Mouse (Mus musculus): ENCODE data around the gene Pcnx4.
A peak's percentile ranks its signal among the peaks of the same experiment; 100 is the strongest.
"Not testable (repeated sequence)": the region's sequence is repeated elsewhere in the genome, so short reads cannot be mapped to it uniquely, and the experiment has no call there.

Gene Pcnx4

DNA sequence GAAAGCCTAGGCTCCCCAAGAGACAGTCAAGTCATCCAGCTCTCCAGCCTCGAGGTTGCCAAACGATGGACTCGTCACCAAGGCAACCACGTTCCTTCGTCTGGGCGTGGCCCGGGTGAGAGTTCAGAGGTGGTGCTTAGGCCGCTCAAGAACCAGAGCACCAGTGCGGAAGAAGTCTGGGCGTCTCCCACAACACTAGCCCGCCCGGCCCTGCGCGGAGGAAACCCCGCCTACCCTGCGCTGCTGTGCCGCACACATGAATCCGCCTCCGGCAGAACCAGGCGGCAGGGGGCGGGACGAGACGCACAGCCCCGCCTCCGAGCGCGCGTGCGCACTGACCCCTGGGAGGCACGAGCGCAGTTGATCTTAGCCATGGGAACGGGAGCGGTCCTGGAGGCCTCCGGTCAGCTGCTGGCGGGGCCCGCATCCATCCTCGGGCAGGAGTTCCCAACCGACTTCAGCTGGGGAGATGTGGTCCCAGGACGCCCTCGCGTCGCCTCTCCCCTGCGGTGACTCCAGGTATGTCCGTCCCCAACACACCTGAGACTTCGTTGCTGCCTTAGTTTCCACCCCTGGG, at the start of gene Pcnx4:
Gene Pcnx4, plus strand, starts transcription at position 363 of the 577 bp plus-strand sequence.
- peak; percentile 100 for DNase-seq

- no peak for DNase-seq
These were observed 48.7 kb upstream of the Pcnx4 start for GRCm38 (mm10) chr12:72487498-72487897.

DNA sequence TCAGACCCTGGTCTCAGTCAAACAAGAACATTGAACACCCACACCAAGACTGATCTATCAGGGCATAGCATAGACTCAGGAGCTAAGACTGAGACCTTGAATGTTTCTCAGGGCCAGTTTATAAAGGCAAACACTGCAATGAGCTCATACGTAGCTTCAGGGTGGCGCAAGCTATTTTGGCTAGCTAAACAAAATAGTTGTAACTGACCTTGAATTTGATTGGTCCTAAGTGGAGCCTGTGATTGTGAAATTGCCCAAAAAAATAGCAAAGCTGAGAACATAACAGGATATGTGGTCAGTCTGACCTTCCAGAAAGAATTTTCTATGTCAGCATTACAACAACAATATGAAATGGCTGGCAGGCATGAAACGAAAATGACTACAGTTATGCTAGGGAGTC, 46.2 kb upstream of the Pcnx4 start:
- peak; percentile 90 for DNase-seq

- no peak for DNase-seq
These were observed 45.0 kb upstream of the Pcnx4 start for GRCm38 (mm10) chr12:72491063-72491719.

- DNase-seq, result peak; percentile 68
These were observed 39.1 kb upstream of the Pcnx4 start for GRCm38 (mm10) chr12:72496866-72497600.

DNA sequence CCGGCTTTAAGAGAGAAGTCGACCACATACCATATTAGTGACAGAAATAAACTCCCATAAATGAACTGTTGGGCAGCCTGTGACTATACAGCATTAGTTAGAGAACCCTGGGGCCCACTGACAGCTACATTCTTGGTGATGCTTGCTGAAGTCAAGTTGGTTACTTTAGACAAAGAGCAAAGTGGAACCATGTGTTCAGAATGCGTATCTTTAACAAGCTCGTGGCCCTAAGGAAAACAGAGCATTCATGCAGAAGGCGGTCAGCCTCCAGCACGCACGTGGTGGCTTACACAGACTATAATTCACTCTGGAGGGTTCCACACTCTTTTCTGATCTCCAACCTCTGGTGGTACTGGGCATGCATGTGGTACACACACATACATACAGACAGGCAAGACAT, 26.6 kb upstream of the Pcnx4 start:
- peak; percentile 54 for DNase-seq

DNA sequence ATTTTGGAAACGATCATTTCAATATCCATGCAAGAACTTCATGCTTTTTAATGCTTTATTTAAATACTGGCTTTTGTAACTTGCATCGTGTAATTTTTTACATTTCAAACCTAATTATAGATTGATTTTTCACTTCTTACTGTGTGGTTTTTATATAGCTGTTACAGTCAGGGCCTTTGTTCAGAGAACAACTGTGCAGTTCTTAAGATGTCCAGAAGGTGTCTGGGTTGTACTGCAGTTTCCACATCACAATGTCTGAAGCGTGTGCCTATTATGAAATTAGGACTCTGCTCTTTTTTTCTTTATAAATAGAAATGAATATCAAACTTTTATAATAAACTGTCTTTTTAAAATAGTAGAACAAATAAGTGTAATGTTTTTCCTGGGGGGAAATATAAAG, 20.7 kb upstream of the Pcnx4 start:
- DNase-seq, result no peak

DNA sequence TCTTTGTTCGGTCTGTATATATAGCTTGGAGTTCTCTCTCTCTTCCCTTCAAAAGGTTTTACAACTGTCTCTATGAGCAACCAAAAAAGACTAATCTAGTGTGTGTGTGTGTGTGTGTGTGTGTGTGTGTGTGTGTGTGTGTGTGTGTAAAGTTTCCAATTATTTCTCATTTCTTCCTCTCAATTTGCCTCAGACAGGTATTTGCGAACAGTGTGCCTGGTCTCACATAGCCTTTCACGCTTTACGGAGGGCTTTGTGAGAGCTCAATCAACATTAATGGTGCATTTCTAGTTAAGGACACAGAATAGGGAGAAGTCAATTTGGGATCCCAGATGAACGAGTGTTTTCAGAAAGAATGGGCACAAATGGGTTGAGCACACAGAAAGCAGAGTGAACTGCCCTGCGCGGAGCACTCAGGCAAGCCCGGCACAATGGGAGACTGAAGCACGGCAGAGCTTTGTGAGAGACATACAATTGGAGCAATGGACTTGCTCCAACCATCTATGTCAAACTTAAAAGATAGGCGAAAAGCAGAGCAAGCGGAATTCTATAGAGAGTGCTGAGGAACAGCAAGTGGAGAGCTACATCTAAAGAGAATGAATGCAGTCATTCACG, 18.0 kb upstream of the Pcnx4 start:
- peak; percentile 44 for DNase-seq

- DNase-seq, result peak; percentile 64
These were observed 16.8 kb upstream of the Pcnx4 start for GRCm38 (mm10) chr12:72519352-72519751.

DNA sequence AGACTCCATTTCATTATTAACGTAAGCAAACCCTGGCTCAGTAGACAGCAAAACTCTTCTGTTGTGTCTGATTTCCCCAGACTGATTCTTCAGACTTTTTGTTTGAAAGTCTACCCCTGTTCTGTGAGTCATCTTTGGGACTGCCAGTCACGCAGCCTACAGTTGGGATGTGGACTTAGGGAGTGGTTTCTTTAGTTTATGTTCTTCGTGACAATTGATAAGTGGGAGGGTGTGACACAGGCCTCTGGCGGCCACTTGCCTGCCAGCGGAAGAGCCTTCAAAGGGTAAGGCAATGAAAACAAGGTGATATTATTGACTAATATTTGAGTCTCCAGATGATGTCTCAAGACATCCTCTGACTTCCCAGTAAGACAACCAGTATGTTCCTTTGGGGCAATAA, 16.3 kb upstream of the Pcnx4 start:
- peak; percentile 41 for DNase-seq

DNA sequence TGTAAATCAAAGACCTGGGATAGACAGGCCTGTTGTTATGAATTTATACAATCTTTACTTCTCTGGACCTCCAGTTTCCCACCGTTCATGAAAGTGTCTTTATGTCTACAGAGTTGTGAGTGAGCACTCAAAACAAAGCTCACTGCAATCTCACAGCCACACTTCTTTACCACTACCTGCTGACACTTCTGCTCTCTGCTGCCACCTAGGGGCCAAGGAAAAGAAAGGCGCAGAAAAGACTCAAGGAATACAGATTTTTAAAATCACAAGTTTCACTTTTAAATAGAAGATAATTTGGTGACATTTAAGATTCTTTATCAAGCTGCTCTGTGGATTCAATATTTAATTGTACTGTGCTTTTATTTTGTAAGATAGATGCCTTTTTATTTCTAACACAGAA, 15.5 kb upstream of the Pcnx4 start:
- peak; percentile 59 for DNase-seq

DNA sequence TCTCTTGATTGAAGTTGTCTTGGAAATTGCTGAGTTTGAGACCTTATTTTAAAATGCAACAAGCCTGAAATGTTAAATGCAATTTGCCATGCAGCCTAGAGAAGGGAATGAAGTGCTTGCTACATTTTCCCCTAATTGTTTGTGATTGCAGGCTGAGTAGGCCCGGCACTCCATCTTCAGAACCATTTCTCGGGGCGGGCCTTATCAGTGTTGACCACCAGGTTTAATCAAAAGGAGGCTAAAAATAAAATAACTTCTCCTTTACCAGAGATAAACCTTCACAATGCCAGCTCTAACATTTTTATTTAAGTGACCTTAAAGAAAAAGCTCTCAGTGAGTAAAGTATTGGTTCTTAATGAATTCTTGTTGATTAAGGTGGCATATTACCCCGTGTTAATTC, 10.6 kb upstream of the Pcnx4 start:
- peak; percentile 70 for DNase-seq

DNA sequence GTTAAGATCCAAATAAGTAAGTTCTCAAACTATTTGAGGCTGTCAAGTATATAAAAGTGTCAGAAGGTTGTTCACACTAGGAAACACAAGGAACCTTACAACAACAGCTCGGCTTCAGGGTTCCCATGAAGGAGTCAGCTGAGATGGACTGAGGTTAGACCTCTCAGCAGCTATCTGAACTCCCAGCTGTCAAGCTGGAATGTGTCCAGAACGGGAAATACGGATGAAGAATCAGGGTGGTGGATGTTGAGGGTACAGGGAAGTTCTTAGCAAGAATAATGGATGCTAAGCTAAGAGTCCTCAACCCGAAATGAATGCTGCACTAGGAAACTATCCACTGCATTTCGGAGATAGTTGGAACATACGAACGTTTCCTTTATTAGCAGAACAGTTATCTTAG, 3.9 kb upstream of the Pcnx4 start:
- DNase-seq, result peak; percentile 64

- no peak for DNase-seq
These were observed 2.2 kb upstream of the Pcnx4 start for GRCm38 (mm10) chr12:72533986-72534385.

- no peak for DNase-seq
These were observed 584 bp upstream of the Pcnx4 start for GRCm38 (mm10) chr12:72535599-72535998.

DNA sequence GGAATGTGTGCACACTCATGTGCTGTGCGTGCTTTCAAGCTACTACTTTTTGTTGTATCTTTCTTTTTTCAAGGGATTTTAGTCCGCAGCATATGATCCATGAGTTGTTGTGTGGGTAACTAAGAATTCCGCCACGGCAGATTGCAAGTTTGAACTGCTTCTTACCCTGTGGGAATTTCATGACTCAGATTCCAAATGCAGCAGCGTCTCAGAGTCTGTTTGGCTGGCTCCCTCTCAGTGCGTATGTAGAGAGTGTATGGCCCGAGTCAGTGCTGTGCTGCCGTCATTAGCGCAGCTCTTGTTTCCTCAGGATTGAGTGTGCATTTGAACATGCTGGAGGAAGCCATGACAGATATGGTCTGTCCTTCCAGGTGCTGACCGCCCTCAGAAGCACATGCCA, 2.4 kb downstream of the Pcnx4 start:
- peak; percentile 85 for DNase-seq

DNA sequence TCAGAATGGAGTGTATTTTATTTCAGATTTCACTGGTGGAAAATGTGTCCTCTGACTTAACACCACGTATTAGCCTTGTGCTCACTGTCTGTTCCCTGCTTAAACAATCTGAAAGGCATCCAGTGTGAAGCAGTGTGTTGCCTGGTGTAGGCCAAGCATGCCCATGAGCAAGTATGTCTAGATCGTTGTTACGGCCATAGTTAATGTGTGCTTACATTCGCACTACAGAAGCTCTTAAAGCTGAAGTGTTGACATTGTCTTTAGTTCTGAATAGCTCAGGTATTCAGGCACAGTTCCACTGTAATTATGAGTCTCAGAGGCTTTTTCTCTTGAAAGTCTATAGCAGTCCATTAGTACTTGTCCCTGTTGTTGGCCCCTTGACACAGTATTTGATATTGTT, 18.2 kb downstream of the Pcnx4 start:
- no peak for DNase-seq

DNA sequence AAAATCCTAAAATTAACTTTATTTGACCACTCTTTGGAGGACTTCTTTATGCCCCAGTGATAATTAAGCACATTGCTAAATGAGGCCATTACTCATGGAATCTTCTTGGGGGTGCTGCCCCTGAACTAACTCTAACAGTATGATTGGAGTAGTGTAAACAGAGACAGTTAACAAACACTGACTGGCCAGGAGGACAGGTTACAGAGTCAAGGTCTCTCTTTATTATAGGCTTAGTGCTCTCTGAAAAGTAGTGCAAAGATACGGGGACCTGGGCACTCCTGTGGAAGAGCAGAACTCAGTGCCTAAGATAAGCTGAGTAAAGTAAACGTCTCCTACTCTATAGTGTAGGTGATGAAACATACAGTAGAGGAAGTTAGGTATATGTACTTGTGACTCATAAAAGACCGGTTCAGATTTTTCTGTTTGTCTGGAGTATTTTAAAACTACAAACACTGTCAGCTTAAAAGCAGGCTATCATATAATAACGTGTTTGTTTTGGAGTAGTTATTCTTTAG, 28.2 kb downstream of the Pcnx4 start:
- DNase-seq, result no peak

DNA sequence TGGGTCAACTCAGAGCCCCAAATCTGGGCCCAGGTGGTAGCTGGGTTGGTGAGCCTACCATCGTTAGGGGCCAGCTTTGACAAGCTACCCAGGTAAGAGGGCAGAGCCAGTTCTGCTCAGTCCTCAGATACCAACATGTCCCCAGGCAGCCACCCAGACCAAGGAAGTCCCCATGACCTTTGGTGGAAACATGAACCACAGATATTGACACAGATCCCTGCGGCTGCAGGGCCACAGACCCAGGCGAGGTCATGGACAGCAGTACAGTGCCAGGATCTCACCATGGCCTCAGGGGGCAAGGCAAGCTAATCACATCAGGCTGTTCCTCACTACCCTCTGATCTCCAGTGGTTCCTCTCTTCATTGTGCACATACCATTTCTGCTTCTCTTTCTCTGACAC, 45.8 kb downstream of the Pcnx4 start:
- DNase-seq, result no peak

- DNase-seq, result no peak
These were observed 46.9 kb downstream of the Pcnx4 start for GRCm38 (mm10) chr12:72583099-72583498.

DNA sequence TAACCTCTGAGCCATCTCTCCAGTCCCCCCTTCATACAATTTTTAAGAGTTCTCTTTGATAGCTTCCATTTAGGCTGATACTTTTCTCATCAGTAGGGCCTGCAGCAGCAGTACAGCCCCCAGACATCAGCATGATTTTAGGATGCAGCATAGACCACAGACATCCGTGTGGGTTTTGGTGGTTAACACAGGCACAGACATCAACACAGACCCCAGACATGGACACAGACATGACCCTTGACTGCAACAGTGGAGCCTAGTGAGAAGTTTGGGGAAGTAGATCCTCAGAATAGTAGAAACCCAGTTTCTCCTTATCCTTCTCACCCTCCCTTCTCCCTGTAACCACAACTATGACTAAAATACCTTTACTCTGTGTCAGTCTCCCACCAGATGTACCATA, 49.2 kb downstream of the Pcnx4 start:
- DNase-seq, result no peak

DNA sequence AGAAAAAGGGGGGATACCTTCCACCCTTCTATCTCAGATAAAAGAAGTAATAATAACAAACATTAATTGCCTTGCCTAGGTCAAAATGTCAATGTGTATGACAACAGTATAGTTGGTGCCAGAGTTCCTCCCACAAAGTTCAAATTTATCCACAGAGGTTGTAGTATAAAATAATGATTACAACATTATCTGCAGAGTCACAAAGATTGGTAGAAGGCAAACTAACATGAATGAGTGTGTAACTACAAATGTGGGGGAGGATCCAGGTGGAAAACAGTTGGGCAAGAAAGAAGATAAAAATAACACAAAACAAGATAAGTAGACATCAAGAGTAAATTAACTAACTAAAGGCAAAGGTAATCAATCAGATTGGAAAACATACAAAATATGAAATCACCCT, 56.8 kb downstream of the Pcnx4 start:
- DNase-seq, result no peak

DNA sequence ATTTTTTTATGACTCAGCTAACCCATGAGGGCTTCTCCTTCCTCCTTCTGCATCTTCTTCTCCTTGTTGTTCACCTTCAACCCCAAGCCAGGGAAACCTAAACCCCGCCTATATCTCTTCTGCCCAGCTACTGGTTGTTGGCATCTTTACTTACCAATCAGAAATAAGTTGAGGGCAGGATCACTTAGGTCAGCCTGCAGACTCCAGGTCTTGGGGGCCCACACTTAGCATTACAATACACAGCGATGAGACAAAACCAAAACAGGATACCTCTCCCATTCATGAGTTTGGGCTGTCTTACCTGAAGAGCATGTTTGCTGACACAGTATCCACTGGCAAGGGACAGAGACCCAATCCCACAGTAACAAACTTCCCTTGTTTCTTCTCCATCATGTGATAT, 57.8 kb downstream of the Pcnx4 start:
- no peak for DNase-seq

- not testable (repeated sequence) for DNase-seq
These were observed 62.5 kb downstream of the Pcnx4 start for GRCm38 (mm10) chr12:72598731-72599130.
